Mouse (Mus musculus) ES-CJ7 (cell line): ENCODE measurements around the gene Prkca.

Experiments used
- DNase-seq: peaks from one replicate; pipeline ENCODE4 v3.0.0; 2011; ENCODE audit warnings: low read depth, low spot score

Prkca gene

DNA sequence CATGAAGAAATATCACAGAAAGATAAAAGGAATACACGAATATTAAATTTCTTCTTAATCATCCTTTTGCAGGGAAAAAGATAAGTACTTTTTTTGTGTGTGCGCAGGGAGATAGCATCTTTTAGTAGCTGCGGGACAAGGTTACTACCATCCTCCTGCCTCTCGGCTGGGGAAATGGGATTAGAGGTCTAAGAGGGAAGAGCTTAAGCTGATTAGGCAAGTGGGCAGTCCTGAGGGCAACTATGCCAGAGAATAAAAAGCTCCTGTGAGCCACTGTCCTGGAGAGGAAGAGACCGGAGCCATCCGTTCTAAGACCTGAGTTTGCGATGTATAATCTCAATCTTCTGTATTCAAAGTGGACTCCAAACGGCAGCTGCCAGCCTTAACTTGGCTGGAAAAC, 45.8 kb downstream of the Prkca start:
- no peak for DNase-seq

DNA sequence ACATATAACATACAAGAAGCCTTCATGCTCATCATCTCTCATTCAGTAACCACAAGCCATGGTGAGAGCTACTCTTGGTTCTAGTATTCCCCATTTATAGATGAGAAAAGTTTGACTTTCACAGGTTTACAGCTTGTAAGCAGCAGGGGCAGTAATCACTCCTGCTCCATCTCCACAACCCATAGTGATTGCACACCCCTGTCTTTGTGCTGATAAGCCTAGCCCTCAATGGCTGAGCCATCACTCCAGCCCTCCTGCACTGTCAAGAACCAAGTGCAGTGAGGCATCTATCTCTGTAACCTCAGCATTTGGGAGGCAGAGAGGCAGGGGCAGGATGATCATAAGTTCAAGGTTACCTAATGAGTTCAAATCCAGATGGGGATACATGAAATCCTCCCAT, 48.4 kb downstream of the Prkca start:
- no peak for DNase-seq

GRCm38 (mm10) chr11:108294305-108294813, 49.4 kb downstream of the Prkca start:
- no peak for DNase-seq

DNA sequence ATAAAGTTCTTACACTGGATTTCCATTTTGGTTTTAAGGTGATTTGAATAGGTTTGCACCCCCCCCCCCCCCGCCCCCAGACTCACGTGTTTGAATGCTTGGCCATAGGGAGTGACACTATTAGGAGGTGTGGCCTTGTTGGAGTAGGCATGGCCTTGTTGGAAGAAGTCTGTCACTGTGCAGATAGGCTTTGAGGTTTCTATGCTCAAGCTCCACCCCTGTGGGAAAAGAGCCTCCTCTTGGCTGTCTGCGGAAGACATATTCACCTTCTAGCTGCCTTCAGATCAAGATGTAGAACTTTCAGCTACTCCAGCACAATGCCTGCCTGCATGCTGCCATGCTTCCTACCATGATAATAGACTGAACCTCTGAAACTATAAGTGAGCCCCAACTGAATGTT, 49.9 kb downstream of the Prkca start:
- DNase-seq, result no peak

- DNase-seq, result no peak
These were observed 54.5 kb downstream of the Prkca start for GRCm38 (mm10) chr11:108289192-108289591.

GRCm38 (mm10) chr11:108287321-108287720, 56.4 kb downstream of the Prkca start:
- DNase-seq, result no peak

- DNase-seq, result no peak
These were observed 58.7 kb downstream of the Prkca start for GRCm38 (mm10) chr11:108285046-108285445.

GRCm38 (mm10) chr11:108282850-108283459, 60.8 kb downstream of the Prkca start:
- no peak for DNase-seq

DNA sequence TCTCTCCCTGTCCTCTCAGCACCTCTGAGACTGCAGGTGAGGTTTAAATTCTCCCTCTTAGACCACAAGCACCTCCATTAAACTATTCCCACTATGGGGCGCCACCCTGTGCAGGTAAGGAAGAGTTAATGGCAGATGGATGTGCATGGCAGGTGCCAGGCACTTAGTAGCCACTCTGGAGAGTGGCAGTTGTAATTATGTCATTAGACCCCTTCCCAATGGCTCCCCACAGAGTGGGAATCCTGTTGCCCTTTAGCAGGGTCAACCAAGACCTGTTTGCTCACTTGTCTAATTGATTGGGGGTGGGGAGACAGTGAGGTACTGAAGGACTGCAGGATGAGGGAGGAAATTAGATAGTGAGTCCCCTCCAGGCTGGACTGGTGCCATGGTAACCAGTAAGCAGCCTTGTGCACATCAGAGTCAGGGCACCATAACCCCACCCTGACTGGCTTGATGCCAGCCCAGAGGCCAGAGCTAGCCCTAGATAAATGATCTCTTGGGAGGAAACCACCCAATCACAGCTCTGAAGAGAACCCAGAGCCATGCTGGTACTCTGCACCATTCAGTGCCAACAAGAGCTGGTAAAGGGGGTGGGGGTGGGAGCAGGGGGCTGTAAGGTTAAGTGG, 63.9 kb downstream of the Prkca start:
- no peak for DNase-seq

- no peak for DNase-seq
These were observed 66.6 kb downstream of the Prkca start for GRCm38 (mm10) chr11:108277096-108277495.

DNA sequence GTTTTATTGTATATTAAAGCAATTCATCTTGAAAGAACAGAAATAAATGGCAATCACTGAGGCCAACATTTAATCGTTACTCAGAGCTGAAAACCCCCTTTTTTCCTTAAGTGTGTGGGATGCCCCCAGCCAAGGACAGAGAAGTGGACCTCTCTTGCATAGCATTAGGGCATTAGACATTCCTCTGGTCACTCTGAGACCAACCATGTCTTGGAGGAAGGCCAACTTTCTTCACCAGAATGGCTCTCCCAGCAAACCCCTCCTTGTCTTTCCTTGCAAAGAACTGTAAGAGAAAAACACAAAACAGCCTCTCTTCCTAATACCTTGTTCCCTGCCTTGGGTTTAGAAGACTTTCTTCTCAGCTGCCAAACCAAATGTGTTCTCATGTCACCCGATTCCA, 67.6 kb downstream of the Prkca start:
- no peak for DNase-seq

DNA sequence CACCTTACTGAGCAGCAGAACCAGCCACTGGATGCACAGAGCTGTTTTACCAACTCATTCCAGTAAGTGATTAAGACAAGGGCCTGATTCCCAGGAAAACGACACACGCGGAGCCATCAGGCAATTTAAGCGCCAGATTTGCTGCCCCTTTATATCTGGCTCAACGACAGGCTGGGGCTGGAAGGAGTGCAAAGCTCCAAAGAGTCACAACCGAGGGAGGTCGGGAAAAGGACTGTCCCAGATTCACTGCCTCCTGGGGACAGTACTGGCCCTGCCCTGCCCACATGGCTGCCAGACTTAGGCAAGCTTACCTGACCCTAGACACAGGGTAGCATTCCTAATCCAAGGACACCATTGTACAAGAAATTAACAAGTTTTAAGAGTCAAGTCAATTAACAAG, 69.7 kb downstream of the Prkca start:
- DNase-seq, result no peak

DNA sequence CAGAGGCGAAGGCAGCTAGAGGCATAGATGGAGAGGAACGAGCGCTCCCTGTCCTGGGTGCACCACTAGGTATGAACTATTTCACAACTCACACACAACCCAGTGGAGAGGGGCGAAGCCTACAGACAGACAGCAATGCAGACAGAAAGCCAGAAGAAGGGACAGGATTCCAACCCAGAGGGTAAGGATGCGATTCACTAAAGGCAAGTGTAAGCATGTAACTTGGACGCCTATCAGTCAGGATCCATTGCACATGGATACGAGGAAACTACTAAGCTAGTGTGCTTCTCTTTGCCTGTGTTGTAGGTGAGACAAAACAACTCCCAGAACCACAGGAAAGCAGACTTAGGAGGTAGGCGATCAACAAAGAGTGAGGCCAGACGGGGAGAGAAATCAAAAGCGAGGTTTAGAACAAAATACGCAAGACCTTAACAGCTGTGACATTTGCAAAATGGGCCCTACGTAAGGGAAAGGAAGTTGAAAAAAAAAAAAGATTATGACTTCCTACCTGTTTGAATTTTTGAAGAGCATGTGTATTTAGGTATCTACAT, 70.2 kb downstream of the Prkca start:
- DNase-seq, result no peak

DNA sequence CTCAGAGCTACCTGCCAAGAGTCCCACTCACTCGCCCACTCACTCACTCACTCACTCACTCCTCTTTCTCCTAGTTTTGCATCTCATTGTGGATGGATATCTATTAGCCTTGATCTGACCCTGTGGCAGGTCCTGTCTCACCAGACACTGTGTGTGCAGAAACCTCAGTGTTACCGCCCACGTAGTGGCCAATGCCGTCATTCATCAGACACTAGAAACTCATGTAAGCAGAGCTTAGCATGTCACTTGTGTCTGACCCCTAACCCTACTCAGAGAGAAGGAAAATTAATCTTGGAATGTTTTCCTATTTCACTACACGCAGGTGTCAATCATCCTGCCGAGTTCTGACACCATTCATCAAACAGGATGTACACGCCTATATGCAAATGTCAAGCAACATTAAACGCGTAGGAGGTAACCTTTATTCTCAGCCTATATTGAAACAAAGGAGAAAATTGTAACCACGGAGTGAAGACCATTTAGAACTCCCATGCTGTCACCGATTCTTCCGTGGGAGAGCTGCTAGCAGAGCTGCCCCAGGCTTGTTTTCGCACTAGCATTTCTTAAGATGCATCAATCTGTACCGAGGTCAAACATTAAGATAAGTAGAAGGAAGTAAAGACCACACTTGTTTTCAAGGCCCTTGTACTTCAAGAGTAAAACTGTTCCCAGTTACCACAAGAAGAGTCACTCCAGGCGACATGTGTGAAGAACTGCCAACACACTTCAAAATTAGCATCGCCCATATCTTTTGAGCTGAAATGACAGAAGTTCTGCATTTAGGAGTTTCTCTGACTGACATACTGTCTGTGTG, 70.9 kb downstream of the Prkca start:
- no peak for DNase-seq

- DNase-seq, result peak; percentile 20
These were observed 72.4 kb downstream of the Prkca start for GRCm38 (mm10) chr11:108271305-108271704.

- DNase-seq, result no peak
These were observed 74.2 kb downstream of the Prkca start for GRCm38 (mm10) chr11:108269516-108269915.

DNA sequence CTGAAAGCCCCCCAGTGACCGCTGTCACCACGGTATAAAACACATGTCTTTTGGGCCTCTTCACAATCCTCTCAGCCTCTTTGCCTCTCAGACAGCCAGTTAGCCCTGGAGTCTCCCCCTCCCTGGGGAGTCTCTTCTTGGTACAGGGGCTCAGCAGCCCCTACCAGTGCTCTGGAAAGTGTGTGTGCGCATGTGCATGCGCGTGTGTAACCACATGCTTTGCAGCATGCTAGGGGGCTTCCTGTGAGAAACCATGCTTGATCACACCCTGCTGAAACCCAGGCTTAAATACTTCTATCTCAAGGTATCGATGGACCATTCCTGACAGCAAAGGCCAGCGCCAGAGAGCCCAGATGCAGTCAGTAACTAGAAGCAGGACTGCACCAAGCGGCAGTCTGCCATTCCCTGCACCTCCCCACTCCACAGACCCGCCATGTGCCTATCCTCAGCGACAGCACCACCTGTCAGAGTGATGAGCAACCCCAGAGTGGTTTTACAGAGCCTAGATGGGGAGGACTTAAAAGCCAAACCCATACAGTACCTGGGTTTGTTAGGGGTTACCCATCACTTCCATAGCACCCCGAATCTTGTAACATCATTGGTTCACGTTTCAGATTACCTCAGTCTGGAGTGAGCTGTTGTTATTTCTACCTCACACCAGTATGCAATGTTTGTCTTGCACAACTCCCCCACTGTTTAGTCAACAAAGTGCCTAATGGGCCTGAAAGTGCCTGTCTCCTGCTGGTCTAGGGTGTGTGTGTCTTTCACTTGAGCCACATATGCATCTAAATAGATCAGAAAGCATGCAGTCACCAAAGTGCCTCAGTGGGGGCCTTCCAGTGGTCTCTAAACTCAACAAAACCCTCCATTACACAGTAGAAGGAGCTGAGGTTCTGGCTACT, 75.1 kb downstream of the Prkca start:
- peak; percentile 69 for DNase-seq

DNA sequence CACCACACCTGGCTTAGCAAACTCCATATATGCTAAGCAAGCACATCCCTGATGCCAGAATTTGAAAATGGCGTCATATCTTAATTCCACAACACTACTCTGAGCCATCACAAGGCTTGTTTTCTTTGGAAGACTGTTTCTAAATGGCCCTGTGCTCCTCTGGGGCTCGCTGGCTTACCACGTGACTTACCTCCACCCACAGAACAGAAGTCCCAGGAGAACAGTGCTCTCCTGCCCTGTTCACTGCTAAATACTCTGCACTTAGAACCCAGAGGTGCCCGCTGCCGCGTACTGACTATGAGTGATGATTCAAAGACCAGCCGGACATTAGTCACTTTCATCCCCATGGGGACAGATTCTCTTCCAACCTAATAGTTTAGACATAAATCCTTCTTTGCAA, 75.9 kb downstream of the Prkca start:
- no peak for DNase-seq

DNA sequence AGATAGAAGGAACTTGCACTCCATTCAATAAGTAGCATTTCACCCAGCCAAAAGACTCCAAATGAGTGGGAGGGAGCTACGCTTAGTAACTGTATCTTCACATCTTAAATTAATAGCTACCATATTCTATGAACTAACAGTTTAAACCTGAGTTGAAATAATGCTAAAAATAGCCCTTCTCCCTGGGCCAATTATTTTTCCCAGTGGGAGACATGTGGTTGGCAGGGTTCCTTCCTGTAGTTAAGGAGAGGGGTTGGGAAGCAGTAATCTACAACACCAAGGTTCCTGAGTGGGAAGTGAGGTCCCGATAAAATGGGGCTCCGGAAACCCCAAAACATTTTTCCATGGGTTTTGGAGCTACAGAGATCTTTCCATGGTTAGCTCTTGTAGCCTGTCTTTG, 76.7 kb downstream of the Prkca start:
- DNase-seq, result no peak

GRCm38 (mm10) chr11:108263868-108264267, 79.9 kb downstream of the Prkca start:
- no peak for DNase-seq

DNA sequence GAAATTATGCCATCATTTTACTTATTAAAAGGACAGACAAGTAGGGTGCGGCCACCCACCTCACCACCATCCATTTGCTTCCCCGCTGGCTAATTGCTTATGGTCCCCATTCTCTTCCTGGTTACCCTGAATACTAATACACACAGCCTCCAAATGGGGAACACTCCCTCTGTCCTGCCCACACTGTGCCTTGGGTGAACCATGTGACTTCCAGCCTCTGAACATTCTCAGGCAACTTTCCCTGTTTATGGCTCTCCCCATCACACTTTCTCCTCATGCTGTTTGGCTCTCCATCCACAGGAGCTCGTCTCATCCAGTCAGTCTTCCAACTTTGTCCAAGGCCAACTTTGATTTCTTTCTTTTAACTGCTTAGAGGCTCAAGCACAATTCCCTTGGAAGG, 80.3 kb downstream of the Prkca start:
- no peak for DNase-seq
